Mouse (Mus musculus): ENCODE measurements around the gene Zfp541.

DNA sequence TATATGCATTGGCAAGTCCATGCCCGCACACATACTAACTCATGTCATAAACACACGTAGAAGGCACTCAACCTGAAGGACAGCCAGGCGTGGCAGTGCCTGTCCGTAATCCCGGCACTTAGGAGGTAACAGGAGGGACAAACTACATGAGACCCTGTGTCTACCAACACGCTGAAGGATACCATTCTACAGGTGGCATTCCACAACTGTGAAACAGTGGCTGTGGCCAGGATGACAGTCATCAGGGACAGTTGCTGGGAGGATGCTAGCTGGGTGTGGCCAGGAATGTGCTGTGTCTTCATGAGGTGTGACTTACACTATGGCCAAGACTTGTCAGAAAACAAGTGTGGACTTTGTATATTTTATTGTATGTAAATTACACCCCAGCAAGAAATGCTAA is 24.6 kb upstream of the Zfp541 start:
- TF ChIP-seq EP300 (IDR thresholded peaks at IDR 0.05; ENCODE audit: low read depth) (no peak), CTCF (IDR thresholded peaks at IDR 0.05; ENCODE audit: low read depth) (no peak)
